Mouse (Mus musculus) cerebellum, adult 9-11 months (tissue): ENCODE measurements at regions not wholly inside any gene's neighbourhood (a gene's known extent, or its start where the extent isn't known, plus 50 kb on each side); places are given as distances from the start of the nearest gene placed in this dataset.

ENCODE experiments used
- DNase-seq: peaks from one replicate; pipeline ENCODE4 v3.0.0; 2022

DNA sequence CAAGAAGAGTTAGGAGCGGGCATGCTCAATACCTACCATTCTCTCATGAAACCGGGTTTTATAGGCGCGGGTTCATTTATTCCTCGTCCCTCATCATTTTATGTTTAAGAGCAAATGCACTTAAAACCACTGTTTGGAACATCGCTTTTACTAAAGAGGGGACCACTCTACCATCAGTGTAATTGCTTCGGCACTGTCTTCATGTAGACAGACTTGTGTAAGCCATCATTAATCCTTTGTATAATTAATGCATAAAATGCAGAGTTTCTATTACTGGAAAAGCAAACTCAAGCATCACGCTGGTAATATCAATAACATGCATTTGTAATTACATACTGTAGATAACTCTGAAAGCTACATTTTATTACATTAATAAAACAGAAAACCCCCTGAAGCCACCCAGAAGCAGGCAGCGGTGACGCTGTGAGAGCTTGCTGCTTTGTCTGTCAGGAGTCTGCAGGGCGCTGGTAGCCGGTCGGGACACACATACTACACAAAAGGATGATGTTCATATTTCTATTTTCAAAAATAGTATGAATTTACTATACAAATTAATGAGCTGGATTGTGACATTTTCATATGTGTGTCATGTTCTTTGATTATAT is 99.2 kb downstream of the Zfp281 start:
- no peak for DNase-seq

- no peak for DNase-seq
These were observed 100.5 kb downstream of the Zfp281 start for GRCm38 (mm10) chr1:136725242-136725641.

- DNase-seq: no peak
These were observed 101.6 kb downstream of the Zfp281 start for GRCm38 (mm10) chr1:136726145-136726935.

DNA sequence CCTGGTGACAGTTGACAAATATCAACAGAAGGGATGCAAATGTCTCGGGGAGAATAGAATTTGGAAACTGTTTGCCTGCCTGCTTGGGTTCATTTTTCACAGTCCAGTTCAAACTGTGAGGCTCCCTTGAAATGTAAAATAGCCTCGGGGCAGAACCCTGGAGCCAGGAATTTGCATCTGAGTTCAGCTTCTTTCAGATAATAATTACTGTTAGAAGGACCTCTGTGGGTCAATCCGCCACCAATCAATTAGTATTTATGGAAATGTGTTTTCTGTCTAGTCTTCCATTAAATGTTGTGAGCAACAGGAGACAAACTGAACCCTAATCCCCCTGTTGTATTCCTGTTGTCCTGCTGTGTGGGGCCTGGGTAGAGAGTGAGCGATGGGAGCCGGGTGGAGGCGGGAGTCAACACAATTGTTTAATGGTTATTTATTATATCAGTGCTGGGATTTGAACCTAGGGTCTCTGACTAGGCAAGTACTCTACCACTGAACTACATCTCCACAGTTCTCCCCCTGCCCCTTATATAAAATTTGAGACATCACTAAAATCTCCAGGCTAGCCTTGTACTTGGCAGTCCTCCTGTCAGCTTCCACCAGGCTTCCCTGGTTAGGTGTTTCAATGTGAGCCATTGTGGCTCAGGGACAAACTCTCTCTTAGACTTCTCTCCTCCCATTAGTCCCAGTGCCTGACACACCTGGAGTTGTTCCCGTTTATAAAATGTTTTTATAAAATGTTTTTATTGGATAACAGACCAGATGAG is 103.3 kb downstream of the Zfp281 start:
- DNase-seq: no peak

DNA sequence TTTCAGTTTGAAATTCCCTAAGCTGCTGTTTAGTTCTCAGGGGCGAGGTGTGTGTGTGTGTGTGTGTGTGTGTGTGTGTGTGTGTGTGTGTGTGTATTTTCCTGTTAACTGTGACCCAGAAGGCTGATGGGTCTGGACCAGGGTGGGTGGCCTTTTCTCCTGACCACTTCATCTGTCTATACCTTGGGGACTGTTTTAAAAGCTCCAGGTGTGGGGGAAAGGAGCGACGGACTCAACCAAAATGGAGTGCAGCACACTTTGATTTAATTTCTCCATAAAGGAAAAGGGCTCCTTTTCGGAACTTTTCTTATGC is 103.9 kb downstream of the Zfp281 start:
- DNase-seq: no peak

GRCm38 (mm10) chr1:136730638-136731037 is 105.9 kb downstream of the Zfp281 start:
- no peak for DNase-seq

DNA sequence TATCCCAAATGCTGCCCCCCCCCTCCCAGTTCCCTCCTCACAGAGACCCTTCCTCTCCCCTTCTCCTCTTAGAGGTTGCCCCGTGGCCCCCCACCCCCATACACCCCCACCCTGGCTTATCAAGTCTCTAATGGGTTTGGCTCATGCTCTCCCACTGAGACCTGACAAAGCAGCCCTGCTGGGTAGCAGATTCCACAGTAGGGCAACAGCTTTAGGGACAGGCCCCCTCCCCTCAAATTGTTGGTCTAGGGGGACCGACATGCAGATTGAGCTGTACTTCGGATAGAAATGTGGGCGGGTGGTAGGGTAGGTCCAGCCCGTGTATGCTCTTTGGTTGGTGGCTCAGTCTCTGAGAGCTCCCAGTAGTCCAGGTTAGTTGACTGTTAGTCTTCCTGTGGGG is 113.3 kb downstream of the Zfp281 start:
- DNase-seq: no peak

DNA sequence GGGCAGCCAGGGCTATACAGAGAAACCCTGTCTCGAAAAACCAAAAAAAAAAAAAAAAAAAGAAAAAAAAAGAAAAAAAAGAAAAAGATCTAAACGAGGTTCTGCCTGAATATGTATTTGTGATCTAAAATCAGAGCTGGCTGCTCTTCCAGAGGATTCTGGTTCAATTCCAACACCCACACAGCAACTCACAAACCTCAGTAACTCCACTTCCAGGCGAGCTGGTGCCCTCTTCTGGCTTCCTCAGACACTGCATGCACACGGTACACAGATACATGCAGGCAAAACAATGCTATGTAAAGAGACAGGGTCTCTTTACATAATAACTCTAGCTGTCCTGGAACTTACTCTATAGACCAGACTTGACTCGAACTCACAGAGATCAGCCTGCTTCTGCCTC is 114.8 kb downstream of the Zfp281 start:
- no peak for DNase-seq

DNA sequence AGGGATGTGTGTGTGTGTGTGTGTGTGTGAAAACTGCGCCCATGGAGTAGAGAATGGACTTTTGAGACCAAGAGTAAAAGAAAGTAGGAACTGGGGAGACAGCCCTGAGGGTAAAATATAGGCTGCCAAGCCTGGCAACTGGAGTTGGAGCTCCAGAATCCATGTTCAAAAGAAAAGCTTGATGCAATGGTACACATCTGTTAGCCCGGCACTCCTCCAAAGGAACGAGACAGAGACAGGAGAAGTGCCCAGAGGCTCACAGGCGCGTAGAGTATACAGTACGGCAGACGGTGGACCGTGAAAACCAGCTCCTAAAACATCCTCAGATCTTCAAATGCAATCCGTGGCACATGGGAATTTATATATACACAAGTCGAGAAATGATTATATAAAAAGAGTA is 116.4 kb downstream of the Zfp281 start:
- no peak for DNase-seq

DNA sequence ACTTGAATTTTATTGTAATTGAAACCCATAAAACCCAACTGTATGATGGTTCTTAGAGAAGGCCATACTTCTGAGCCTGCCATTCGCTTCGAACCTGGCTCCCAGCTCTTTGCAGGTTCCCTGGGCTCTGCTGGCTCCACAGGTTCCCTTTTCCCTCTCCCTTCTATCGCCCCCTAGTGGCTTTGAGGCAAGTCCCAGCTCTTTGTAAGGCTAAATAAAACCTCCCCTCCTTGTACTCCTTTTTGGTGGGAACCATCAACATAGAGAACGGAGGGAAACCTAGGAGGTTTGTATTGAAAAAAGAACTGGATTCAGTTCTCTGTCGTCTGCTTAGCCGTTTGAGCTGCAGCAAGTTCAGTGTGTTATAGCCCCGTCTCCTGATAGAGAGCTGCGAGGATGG is 124.5 kb downstream of the Zfp281 start:
- no peak for DNase-seq

DNA sequence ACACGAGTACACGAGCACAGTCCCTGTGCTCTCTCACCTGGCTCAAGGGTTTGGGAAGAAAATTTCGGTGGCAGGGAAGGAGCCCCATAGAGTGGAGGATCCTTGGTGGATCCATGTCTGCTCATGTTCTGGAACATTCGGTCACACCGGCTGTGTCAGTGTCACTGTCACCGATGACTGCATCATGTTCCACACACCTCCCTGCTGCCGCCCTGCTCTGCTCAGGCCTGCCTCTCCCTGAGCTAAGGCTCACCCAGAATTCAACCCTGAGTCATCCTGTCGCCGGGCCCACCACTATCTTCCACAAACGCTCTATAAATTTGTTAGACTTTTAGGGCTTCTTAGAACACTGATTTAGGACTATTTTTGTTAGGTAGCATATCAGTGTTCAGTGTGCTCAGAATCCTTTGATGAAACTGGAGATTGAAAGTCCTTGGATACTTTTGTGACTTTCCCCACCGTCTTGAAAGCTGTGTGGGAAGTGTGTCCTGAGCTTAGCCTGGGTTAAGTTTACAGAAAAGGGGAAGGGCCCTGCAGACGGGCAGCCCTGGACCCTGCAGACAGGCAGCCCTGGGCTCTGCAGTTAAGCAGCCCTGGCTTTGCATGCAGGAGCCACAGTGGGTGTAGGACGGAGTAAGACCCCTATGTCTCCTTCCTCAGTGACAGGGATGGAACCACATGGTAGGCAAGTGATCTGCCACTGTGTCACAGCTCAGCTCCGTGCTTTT is 126.9 kb downstream of the Zfp281 start:
- no peak for DNase-seq

GRCm38 (mm10) chr1:136754286-136754685 is 129.6 kb downstream of the Zfp281 start:
- DNase-seq: no peak

DNA sequence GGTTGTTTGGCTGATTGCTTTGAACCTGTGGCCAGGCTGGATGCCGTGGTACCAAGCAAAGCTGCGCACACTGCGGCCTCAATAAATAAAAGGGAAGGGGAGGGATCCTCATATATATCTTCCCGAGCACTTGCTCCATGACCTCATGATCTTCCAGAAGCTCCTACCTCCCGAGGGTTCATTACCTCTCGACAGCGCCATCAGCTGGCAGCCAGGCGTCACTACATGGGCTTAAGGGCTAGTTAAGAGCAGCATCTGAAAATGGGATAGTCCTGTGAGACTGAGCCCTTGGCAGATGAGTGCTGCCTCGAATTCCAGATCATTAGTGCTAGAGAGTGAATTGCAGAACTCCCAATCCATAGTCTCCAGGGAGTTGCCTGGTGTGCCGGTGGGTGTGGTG is 134.0 kb downstream of the Zfp281 start:
- DNase-seq: no peak

- no peak for DNase-seq
These were observed 134.5 kb downstream of the Zfp281 start for GRCm38 (mm10) chr1:136759164-136759563.

- peak; percentile 66 for DNase-seq
These were observed 136.8 kb downstream of the Zfp281 start for GRCm38 (mm10) chr1:136761467-136761866.

- no peak for DNase-seq
These were observed 144.3 kb downstream of the Zfp281 start for GRCm38 (mm10) chr1:136768969-136769401.

GRCm38 (mm10) chr1:136773743-136774142 is 149.0 kb downstream of the Zfp281 start:
- DNase-seq: no peak

DNA sequence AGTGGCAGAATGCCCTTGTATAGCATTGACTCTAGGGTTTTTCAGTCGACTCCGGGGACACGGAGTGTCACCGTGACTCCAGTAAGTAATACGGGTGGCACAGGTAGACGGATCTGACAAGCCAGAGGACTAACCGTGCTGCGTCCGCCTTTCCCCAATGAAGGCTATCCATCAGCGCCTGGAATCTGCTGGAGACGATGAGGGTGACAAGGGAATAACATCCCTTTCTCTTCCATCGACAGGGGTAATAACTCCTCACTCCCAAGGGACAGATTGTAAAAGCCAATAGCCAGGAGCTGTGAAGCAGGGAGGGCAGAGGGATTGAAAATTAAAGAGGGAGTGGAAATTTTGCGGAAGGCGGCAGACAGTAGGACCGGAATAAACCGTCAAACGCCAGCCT is 151.5 kb downstream of the Zfp281 start:
- no peak for DNase-seq

- no peak for DNase-seq
These were observed 152.7 kb downstream of the Zfp281 start for GRCm38 (mm10) chr1:136777263-136777980.

DNA sequence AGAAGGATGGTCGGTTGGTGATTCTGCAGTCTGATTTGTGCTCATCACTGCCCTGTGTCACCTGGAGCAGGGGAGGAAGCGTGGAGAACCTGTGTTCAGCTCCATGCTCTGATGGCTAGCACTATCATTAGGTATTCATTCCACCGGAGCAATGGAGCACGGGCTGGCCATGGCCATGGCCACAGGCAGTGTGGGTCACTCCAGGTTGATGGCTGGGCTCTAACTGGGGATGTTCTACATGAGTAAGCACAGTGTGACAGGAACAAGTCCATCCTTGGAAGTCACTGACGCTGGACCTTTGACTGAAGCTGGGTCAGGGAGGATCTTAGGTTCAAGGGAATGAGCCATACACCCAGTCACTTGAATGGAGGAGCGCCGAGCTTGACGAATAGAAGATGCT is 154.7 kb downstream of the Zfp281 start:
- no peak for DNase-seq

DNA sequence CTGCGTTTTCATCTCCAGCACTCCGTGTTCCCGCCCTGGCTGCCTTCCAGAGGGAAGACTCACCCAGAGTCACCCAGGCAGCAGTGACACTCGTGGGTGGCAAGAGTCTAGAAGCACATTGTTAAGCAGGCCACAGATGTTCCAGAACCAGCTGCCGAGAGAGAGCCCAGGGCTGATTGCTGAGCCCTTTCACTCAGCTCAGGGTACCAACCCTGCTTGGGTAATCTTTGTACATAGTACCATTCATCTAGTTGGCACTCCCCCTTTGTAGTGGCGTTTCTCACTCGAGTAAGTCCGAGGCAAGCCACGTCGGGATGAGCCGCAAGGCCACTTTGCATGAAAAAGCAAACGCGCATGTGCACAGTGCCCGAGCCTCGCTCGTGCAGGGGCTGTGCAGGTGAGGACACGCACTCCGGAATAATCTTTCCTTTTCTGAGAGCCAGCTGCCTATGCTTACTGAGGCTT is 156.9 kb downstream of the Zfp281 start:
- DNase-seq: no peak

DNA sequence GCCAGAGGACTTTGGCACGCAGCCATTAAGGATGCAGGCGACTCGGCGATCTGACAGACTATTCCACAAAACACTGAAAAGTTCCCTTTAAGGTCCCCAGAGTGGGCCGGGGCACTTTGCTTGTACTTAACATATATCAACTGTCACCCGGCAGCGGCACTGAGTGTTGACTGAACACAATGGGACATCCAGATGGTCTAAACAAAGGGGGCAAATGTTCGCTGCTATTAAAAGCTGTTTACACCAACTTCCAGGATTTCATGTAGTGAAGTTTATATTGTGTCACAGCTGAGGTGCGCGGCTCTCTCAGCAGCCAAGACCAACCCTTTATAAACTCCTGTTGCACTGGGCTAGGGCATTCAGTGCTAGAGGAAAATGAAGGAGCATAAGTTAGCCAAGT is 157.6 kb downstream of the Zfp281 start:
- no peak for DNase-seq

DNA sequence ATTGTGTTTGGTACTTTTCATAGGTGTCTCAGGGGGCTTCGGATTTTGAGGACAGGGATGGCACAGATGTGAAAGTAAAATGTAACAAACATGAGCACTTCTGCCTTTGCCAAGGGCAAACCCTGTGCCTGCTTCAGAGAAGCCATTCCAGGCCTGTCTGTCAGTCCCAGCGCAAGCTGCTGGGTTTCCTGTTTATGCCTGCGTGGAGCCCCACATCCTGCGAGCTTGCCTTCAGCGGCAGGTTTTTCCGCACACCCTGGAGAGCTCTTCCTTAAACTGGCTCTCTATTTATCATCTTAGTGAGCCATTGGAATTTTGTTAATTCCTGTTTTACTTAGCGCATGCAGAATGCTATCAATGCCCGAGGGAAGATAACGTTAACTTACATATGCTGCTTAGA is 159.5 kb downstream of the Zfp281 start:
- no peak for DNase-seq
